Mouse (Mus musculus): ENCODE results near the gene Dcaf8.

DNA sequence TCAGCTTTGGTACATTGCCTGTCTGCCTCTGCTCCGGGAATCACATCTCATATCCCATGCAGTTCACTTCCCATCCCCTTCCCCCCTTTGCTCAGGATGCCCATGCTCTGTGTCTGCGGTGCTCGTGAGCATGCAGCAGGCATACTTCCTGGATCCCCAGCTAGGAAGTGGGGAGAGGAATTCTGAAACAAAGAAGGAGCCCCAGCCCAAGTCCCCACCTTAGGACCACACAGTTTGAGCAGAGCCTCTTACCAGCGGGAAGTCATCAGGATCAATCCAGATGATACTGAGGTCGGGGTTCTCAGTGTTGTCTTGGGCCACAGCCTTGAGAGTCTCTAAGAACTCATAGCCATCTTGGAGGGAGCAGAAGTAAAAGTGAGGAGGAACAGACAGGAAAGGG, 64.9 kb downstream of the Dcaf8 start:
- TF ChIP-seq CTCF (IDR thresholded peaks at IDR 0.05; ENCODE audit: low read depth, low read length) = no peak
- no peak for TF ChIP-seq POLR2A (IDR thresholded peaks at IDR 0.05; ENCODE audit: borderline replicate concordance, low read depth, low read length)

Data from bone marrow macrophage, adult 2 months (primary cell).